Mouse (Mus musculus): ENCODE results near the gene Tmem163. TPM values are rescaled to one million over a fixed set of nuclear protein-coding genes. Genes with fewer than 3 reads are reported as not detected.

Gene Tmem163
- total and polyA plus RNA-seq, 2 experiments, result 0.09 to 0.35 TPM

GRCm38 (mm10) chr1:127500219-127500618 lies 179.1 kb downstream of the Tmem163 start:
- peak; percentile 95 for TF ChIP-seq CTCF (IDR thresholded peaks at IDR 0.05; ENCODE audit: low read depth, low read length)
- no peak for TF ChIP-seq POLR2A (IDR thresholded peaks at IDR 0.05; ENCODE audit: extremely low read depth, insufficient read depth, low read length)
- Histone ChIP-seq H3K4me3 (ENCODE audit: insufficient read depth, low read depth, low read length) (no peak overlapping the region), H3K27me3 (ENCODE audit: control insufficient read depth, insufficient read depth, low read length) (no peaks in the 10 kb centered on the region), H3K9ac (ENCODE audit: low read depth, low read length) (no peak overlapping the region), H3K4me1 (ENCODE audit: control insufficient read depth, insufficient read depth, low read length) (no peaks in the 10 kb centered on the region), H3K27ac (replicated peaks; ENCODE audit: insufficient read depth, low read depth, low read length) (no peak overlapping the region), H3K79me2 (ENCODE audit: control insufficient read depth, insufficient read depth, low read length) (no peaks in the 10 kb centered on the region), H3K36me3 (ENCODE audit: control insufficient read depth, insufficient read depth, low read length) (no peaks in the 10 kb centered on the region)
- peak; percentile 30 for DNase-seq (ENCODE audit: extremely low read depth, low read depth, low spot score)
- WGBS, result 9% methylated on average over 8 of the region's 8 CpGs

GRCm38 (mm10) chr1:127498746-127499145 lies 180.6 kb downstream of the Tmem163 start:
- H3K36me3 ChIP-seq (ENCODE audit: control insufficient read depth, insufficient read depth, low read length), result no peaks in the 10 kb centered on the region
- no peak for DNase-seq (ENCODE audit: extremely low read depth, low read depth, low spot score)
- no peaks in the 10 kb centered on the region for H3K79me2 ChIP-seq (ENCODE audit: control insufficient read depth, insufficient read depth, low read length)
- 56% methylated on average over 9 of the region's 9 CpGs for WGBS
- no peaks in the 10 kb centered on the region for H3K4me1 ChIP-seq (ENCODE audit: control insufficient read depth, insufficient read depth, low read length)
- no peak overlapping the region for H3K4me3 ChIP-seq (ENCODE audit: insufficient read depth, low read depth, low read length)
- no peak for TF ChIP-seq CTCF (IDR thresholded peaks at IDR 0.05; ENCODE audit: low read depth, low read length)
- no peak for TF ChIP-seq POLR2A (IDR thresholded peaks at IDR 0.05; ENCODE audit: extremely low read depth, insufficient read depth, low read length)
- H3K9ac ChIP-seq (ENCODE audit: low read depth, low read length), result no peak overlapping the region
- H3K27me3 ChIP-seq (ENCODE audit: control insufficient read depth, insufficient read depth, low read length), result no peaks in the 10 kb centered on the region
- no peak overlapping the region for H3K27ac ChIP-seq (replicated peaks; ENCODE audit: insufficient read depth, low read depth, low read length)

- Histone ChIP-seq H3K4me3 (ENCODE audit: insufficient read depth, low read depth, low read length) (no peak overlapping the region), H3K4me1 (ENCODE audit: control insufficient read depth, insufficient read depth, low read length) (no peaks in the 10 kb centered on the region), H3K27me3 (ENCODE audit: control insufficient read depth, insufficient read depth, low read length) (no peaks in the 10 kb centered on the region), H3K9ac (ENCODE audit: low read depth, low read length) (no peak overlapping the region), H3K27ac (replicated peaks; ENCODE audit: insufficient read depth, low read depth, low read length) (no peak overlapping the region), H3K79me2 (ENCODE audit: control insufficient read depth, insufficient read depth, low read length) (no peaks in the 10 kb centered on the region), H3K36me3 (ENCODE audit: control insufficient read depth, insufficient read depth, low read length) (no peaks in the 10 kb centered on the region)
- WGBS, result 28% methylated on average over 9 of the region's 9 CpGs
- no peak for TF ChIP-seq POLR2A (IDR thresholded peaks at IDR 0.05; ENCODE audit: extremely low read depth, insufficient read depth, low read length)
- TF ChIP-seq CTCF (IDR thresholded peaks at IDR 0.05; ENCODE audit: low read depth, low read length), result peak; percentile 100
- peak; percentile 31 for DNase-seq (ENCODE audit: extremely low read depth, low read depth, low spot score)
These were observed 182.4 kb downstream of the Tmem163 start for GRCm38 (mm10) chr1:127496737-127497543.

- DNase-seq (ENCODE audit: extremely low read depth, low read depth, low spot score), result peak; percentile 10
- TF ChIP-seq POLR2A (IDR thresholded peaks at IDR 0.05; ENCODE audit: extremely low read depth, insufficient read depth, low read length) (no peak), CTCF (IDR thresholded peaks at IDR 0.05; ENCODE audit: low read depth, low read length) (peak; percentile 77)
- 76% methylated on average over 4 of the region's 4 CpGs for WGBS
- no peaks in the 10 kb centered on the region for H3K27me3 ChIP-seq (ENCODE audit: control insufficient read depth, insufficient read depth, low read length)
- H3K9ac ChIP-seq (ENCODE audit: low read depth, low read length), result no peak overlapping the region
- H3K27ac ChIP-seq (replicated peaks; ENCODE audit: insufficient read depth, low read depth, low read length), result no peak overlapping the region
- H3K79me2 ChIP-seq (ENCODE audit: control insufficient read depth, insufficient read depth, low read length), result no peaks in the 10 kb centered on the region
- H3K4me3 ChIP-seq (ENCODE audit: insufficient read depth, low read depth, low read length), result no peak overlapping the region
- no peaks in the 10 kb centered on the region for H3K4me1 ChIP-seq (ENCODE audit: control insufficient read depth, insufficient read depth, low read length)
- no peaks in the 10 kb centered on the region; the same call in 1 of the 2 replicates for H3K36me3 ChIP-seq (ENCODE audit: control insufficient read depth, insufficient read depth, low read length)
These were observed 192.2 kb downstream of the Tmem163 start for GRCm38 (mm10) chr1:127487161-127487560.

- Histone ChIP-seq H3K36me3 (ENCODE audit: control insufficient read depth, insufficient read depth, low read length) (no peaks in the 10 kb centered on the region; the same call in 1 of the 2 replicates), H3K4me1 (ENCODE audit: control insufficient read depth, insufficient read depth, low read length) (no peaks in the 10 kb centered on the region), H3K79me2 (ENCODE audit: control insufficient read depth, insufficient read depth, low read length) (no peaks in the 10 kb centered on the region), H3K27me3 (ENCODE audit: control insufficient read depth, insufficient read depth, low read length) (no peaks in the 10 kb centered on the region), H3K4me3 (ENCODE audit: insufficient read depth, low read depth, low read length) (no peak overlapping the region), H3K9ac (ENCODE audit: low read depth, low read length) (no peak overlapping the region), H3K27ac (replicated peaks; ENCODE audit: insufficient read depth, low read depth, low read length) (no peak overlapping the region)
- 51% methylated on average over 7 of the region's 7 CpGs for WGBS
- TF ChIP-seq POLR2A (IDR thresholded peaks at IDR 0.05; ENCODE audit: extremely low read depth, insufficient read depth, low read length), result no peak
- TF ChIP-seq CTCF (IDR thresholded peaks at IDR 0.05; ENCODE audit: low read depth, low read length), result peak; percentile 76
- DNase-seq (ENCODE audit: extremely low read depth, low read depth, low spot score), result no peak
These were observed 194.5 kb downstream of the Tmem163 start for GRCm38 (mm10) chr1:127484826-127485225.

- TF ChIP-seq CTCF (IDR thresholded peaks at IDR 0.05; ENCODE audit: low read depth, low read length) (no peak), POLR2A (IDR thresholded peaks at IDR 0.05; ENCODE audit: extremely low read depth, insufficient read depth, low read length) (no peak)
These were observed 195.2 kb downstream of the Tmem163 start for GRCm38 (mm10) chr1:127484188-127484587.

More at GRCm38 (mm10) chr1:127484188-127484587, 195.2 kb downstream of the Tmem163 start:
- no peaks in the 10 kb centered on the region for H3K4me1 ChIP-seq (ENCODE audit: control insufficient read depth, insufficient read depth, low read length)
- H3K36me3 ChIP-seq (ENCODE audit: control insufficient read depth, insufficient read depth, low read length), result no peaks in the 10 kb centered on the region; the same call in 1 of the 2 replicates
- no peak for DNase-seq (ENCODE audit: extremely low read depth, low read depth, low spot score)
- H3K27ac ChIP-seq (replicated peaks; ENCODE audit: insufficient read depth, low read depth, low read length), result no peak overlapping the region
- no peak overlapping the region for H3K9ac ChIP-seq (ENCODE audit: low read depth, low read length)
- no peaks in the 10 kb centered on the region for H3K27me3 ChIP-seq (ENCODE audit: control insufficient read depth, insufficient read depth, low read length)
- no peak overlapping the region for H3K4me3 ChIP-seq (ENCODE audit: insufficient read depth, low read depth, low read length)
- no peaks in the 10 kb centered on the region for H3K79me2 ChIP-seq (ENCODE audit: control insufficient read depth, insufficient read depth, low read length)
- WGBS, result 97% methylated on average over 8 of the region's 8 CpGs
